Mouse (Mus musculus) retina, postnatal 1 day (tissue): ENCODE data around the gene Gstp2.
"Not testable (repeated sequence)": the region's sequence is repeated elsewhere in the genome, so short reads cannot be mapped to it uniquely, and the experiment has no call there.

Source experiments
- DNase-seq: peaks from one replicate; pipeline ENCODE4 v3.0.0-alpha.2; 2012

Gene Gstp2

GRCm38 (mm10) chr19:4068717-4069410 is 23.0 kb upstream of the Gstp2 start:
- no peak for DNase-seq

GRCm38 (mm10) chr19:4068242-4068641 is 22.4 kb upstream of the Gstp2 start:
- DNase-seq, result not testable (repeated sequence)

- DNase-seq, result no peak
Observed at GRCm38 (mm10) chr19:4066877-4067276, 21.1 kb upstream of the Gstp2 start.

- no peak for DNase-seq
Observed at GRCm38 (mm10) chr19:4066280-4066679, 20.5 kb upstream of the Gstp2 start.

GRCm38 (mm10) chr19:4064501-4064900 is 18.7 kb upstream of the Gstp2 start:
- DNase-seq, result not testable (repeated sequence)

- DNase-seq, result not testable (repeated sequence)
Observed at GRCm38 (mm10) chr19:4063357-4063756, 17.5 kb upstream of the Gstp2 start.

- no peak for DNase-seq
Observed at GRCm38 (mm10) chr19:4060899-4061465, 15.2 kb upstream of the Gstp2 start.

- not testable (repeated sequence) for DNase-seq
Observed at GRCm38 (mm10) chr19:4060044-4060898, 14.4 kb upstream of the Gstp2 start.

GRCm38 (mm10) chr19:4059069-4059740 is 13.4 kb upstream of the Gstp2 start, which contains the start of gene Gstp3:
Gene Gstp3 (minus strand): TSS chr19:4059569.
- no peak for DNase-seq

GRCm38 (mm10) chr19:4058581-4058980 is 12.8 kb upstream of the Gstp2 start:
- DNase-seq, result no peak

GRCm38 (mm10) chr19:4057962-4058361 is 12.1 kb upstream of the Gstp2 start:
- DNase-seq, result no peak

GRCm38 (mm10) chr19:4057389-4057788 is 11.6 kb upstream of the Gstp2 start:
- DNase-seq, result no peak

GRCm38 (mm10) chr19:4056727-4057126 is 10.9 kb upstream of the Gstp2 start:
- DNase-seq, result peak; percentile 19

- DNase-seq, result peak; percentile 45
Observed at GRCm38 (mm10) chr19:4055947-4056693, 10.3 kb upstream of the Gstp2 start.

GRCm38 (mm10) chr19:4055216-4055946 is 9.6 kb upstream of the Gstp2 start:
- no peak for DNase-seq

GRCm38 (mm10) chr19:4054613-4055012 is 8.8 kb upstream of the Gstp2 start:
- no peak for DNase-seq

- DNase-seq, result no peak
Observed at GRCm38 (mm10) chr19:4052516-4053030, 6.8 kb upstream of the Gstp2 start.

- DNase-seq, result peak; percentile 75
Observed at GRCm38 (mm10) chr19:4051741-4052515, 6.1 kb upstream of the Gstp2 start.

GRCm38 (mm10) chr19:4051016-4051415 is 5.2 kb upstream of the Gstp2 start:
- no peak for DNase-seq

GRCm38 (mm10) chr19:4049069-4049468 is 3.2 kb upstream of the Gstp2 start:
- DNase-seq, result not testable (repeated sequence)
